Mouse (Mus musculus): Measurements from ENCODE around the gene Comp. TPM values are rescaled to one million over a fixed set of nuclear protein-coding genes. Genes with fewer than 3 reads are reported as not detected.

The Comp gene
- polyA plus RNA-seq, 1 experiment from 2014 or later: 0.14 TPM

- WGBS: 96% methylated on average over 4 of the region's 4 CpGs
- Histone ChIP-seq H3K4me2 (replicated peaks; ENCODE audit: low read depth, low read length) (no peak overlapping the region), H3K4me3 (ENCODE audit: low read length) (no peak overlapping the region), H3K4me1 (ENCODE audit: control insufficient read depth, insufficient read depth, low read length) (no peaks in the 10 kb centered on the region), H3K27ac (ENCODE audit: low read depth, low read length) (no peak overlapping the region), H3K9me3 (ENCODE audit: control insufficient read depth, low read length) (no peaks in the 10 kb centered on the region), H3K27me3 (ENCODE audit: control insufficient read depth, insufficient read depth, low read length) (no peaks in the 10 kb centered on the region), H3K9ac (ENCODE audit: low read depth, low read length) (no peak overlapping the region), H3K36me3 (ENCODE audit: control insufficient read depth, insufficient read depth, low read length) (no peaks in the 10 kb centered on the region)
- no peak for ATAC-seq (ENCODE audit: low FRiP score, low TSS enrichment)
Observed at GRCm38 (mm10) chr8:70431213-70431612, 57.9 kb downstream of the Comp start.

Other genes with a start within 250 kb of the Comp start
- gene Nr2c2ap, start 242.2 kb upstream of the Comp start, polyA plus RNA-seq (2014; fragmentation: Nextera tagmentation; extraction: Ambion mirVana): 25.5 and 40.7 TPM in 2 replicates
- gene Rfxank, start 234.4 kb upstream of the Comp start, polyA plus RNA-seq (2014; fragmentation: Nextera tagmentation; extraction: Ambion mirVana): 18.6 and 19.6 TPM in 2 replicates
- gene Borcs8, start 234.1 kb upstream of the Comp start, polyA plus RNA-seq (2014; fragmentation: Nextera tagmentation; extraction: Ambion mirVana): 49.6 and 64.5 TPM in 2 replicates
- 0.30 and 0.97 TPM in 2 replicates for gene Mef2b, start 233.8 kb upstream of the Comp start, polyA plus RNA-seq (2014; fragmentation: Nextera tagmentation; extraction: Ambion mirVana)
- gene Tmem161a, start 201.2 kb upstream of the Comp start, polyA plus RNA-seq (2014; fragmentation: Nextera tagmentation; extraction: Ambion mirVana): 43.6 and 47.5 TPM in 2 replicates
- gene Slc25a42, start 161.3 kb upstream of the Comp start, polyA plus RNA-seq (2014; fragmentation: Nextera tagmentation; extraction: Ambion mirVana): 2.1 and 3.0 TPM in 2 replicates
- 23.7 and 33.0 TPM in 2 replicates for gene Sugp2, start 139.3 kb upstream of the Comp start, polyA plus RNA-seq (2014; fragmentation: Nextera tagmentation; extraction: Ambion mirVana)
- gene Armc6, start 139.1 kb upstream of the Comp start, polyA plus RNA-seq (2014; fragmentation: Nextera tagmentation; extraction: Ambion mirVana): 23.2 and 24.8 TPM in 2 replicates
- gene Homer3, start 90.7 kb upstream of the Comp start, polyA plus RNA-seq (2014; fragmentation: Nextera tagmentation; extraction: Ambion mirVana): 54.5 and 70.2 TPM in 2 replicates
- gene Ddx49, start 71.1 kb upstream of the Comp start, polyA plus RNA-seq (2014; fragmentation: Nextera tagmentation; extraction: Ambion mirVana): 49.9 TPM in 2 replicates
- gene Cope, start 71.0 kb upstream of the Comp start, polyA plus RNA-seq (2014; fragmentation: Nextera tagmentation; extraction: Ambion mirVana): 322 and 327 TPM in 2 replicates
- gene Cers1, start 57.8 kb upstream of the Comp start, polyA plus RNA-seq (2014; fragmentation: Nextera tagmentation; extraction: Ambion mirVana): 2.3 and 2.6 TPM in 2 replicates
- gene Gdf1, start 43.7 kb upstream of the Comp start, polyA plus RNA-seq (2014; fragmentation: Nextera tagmentation; extraction: Ambion mirVana): 7.6 and 7.9 TPM in 2 replicates
- gene Upf1, start 20.3 kb upstream of the Comp start, polyA plus RNA-seq (2014; fragmentation: Nextera tagmentation; extraction: Ambion mirVana): 21.8 and 24.2 TPM in 2 replicates
- 15.5 and 21.2 TPM in 2 replicates for gene Crtc1, start 66.0 kb downstream of the Comp start, polyA plus RNA-seq (2014; fragmentation: Nextera tagmentation; extraction: Ambion mirVana)
- 14.4 and 19.2 TPM in 2 replicates for gene Klhl26, start 103.4 kb downstream of the Comp start, polyA plus RNA-seq (2014; fragmentation: Nextera tagmentation; extraction: Ambion mirVana)
- gene Tmem59l, start 113.8 kb downstream of the Comp start, polyA plus RNA-seq (2014; fragmentation: Nextera tagmentation; extraction: Ambion mirVana): 8.5 and 12.4 TPM in 2 replicates
- 26.7 and 34.8 TPM in 2 replicates for gene Crlf1, start 119.6 kb downstream of the Comp start, polyA plus RNA-seq (2014; fragmentation: Nextera tagmentation; extraction: Ambion mirVana)
- 129 and 151 TPM in 2 replicates for gene Rex1bd, start 133.2 kb downstream of the Comp start, polyA plus RNA-seq (2014; fragmentation: Nextera tagmentation; extraction: Ambion mirVana)
- gene Uba52, start 137.2 kb downstream of the Comp start, polyA plus RNA-seq (2014; fragmentation: Nextera tagmentation; extraction: Ambion mirVana): 1,078 and 1,559 TPM in 2 replicates
- 252 and 291 TPM in 2 replicates for gene Fkbp8, start 154.2 kb downstream of the Comp start, polyA plus RNA-seq (2014; fragmentation: Nextera tagmentation; extraction: Ambion mirVana)
- 70.0 and 70.9 TPM in 2 replicates for gene Kxd1, start 154.4 kb downstream of the Comp start, polyA plus RNA-seq (2014; fragmentation: Nextera tagmentation; extraction: Ambion mirVana)
- 12.9 and 22.4 TPM in 2 replicates for gene Ell, start 165.9 kb downstream of the Comp start, polyA plus RNA-seq (2014; fragmentation: Nextera tagmentation; extraction: Ambion mirVana)
- 102 and 118 TPM in 2 replicates for gene Isyna1, start 220.8 kb downstream of the Comp start, polyA plus RNA-seq (2014; fragmentation: Nextera tagmentation; extraction: Ambion mirVana)
- 172 and 220 TPM in 2 replicates for gene Ssbp4, start 235.3 kb downstream of the Comp start, polyA plus RNA-seq (2014; fragmentation: Nextera tagmentation; extraction: Ambion mirVana)
- gene Lrrc25, start 242.6 kb downstream of the Comp start, polyA plus RNA-seq (2014; fragmentation: Nextera tagmentation; extraction: Ambion mirVana): 1.1 and 1.4 TPM in 2 replicates